Comparison of ENCODE assay signal across 8 mouse cellular contexts in genomic region chr10:85968157-85968634, GRCm38 (mm10). TPM values are rescaled to one million over a fixed set of nuclear protein-coding genes. Genes with fewer than 3 reads are reported as not detected.
DNase-seq lines count a peak whose midpoint lies in the region; ATAC-seq lines count a peak whose summit lies in the region.

No protein-coding gene starts in this region.

- peak; percentile 82 for ATAC-seq in megakaryocyte-erythroid progenitor cell, adult 5-6 weeks (replicated peaks; ENCODE audit: low FRiP score, low TSS enrichment, poor library complexity, severe bottlenecking)

- peak; percentile 80 for DNase-seq in ZHBTc4 (ENCODE audit: low read depth, low spot score)
- peak; percentile 63 for DNase-seq in cerebellum, adult 9-11 months
- DNase-seq in frontal cortex, postnatal 10 days (ENCODE audit: low spot score in 2 of 2): peak; percentile 61 to 84
- DNase-seq in induced T-regulatory cell, adult 2 months (ENCODE audit: low read depth): peak; percentile 76
- peak; percentile 87 to 92 for DNase-seq in left cerebral cortex, adult 18-20 months (ENCODE audit: low spot score in 2 of 2)
- peak; percentile 76 for DNase-seq in right cerebral cortex, postnatal 25 days
- peak; percentile 84 for DNase-seq in urinary bladder, postnatal 25 days (ENCODE audit: low spot score)

RNA-seq across cellular contexts. Expression of gene Rtcb, which starts 10.6 kb away (rescaled TPM):
- total RNA-seq in left cerebral cortex, adult 18-20 months (2021): 100 to 1,000 TPM; 119 to 123 TPM
- total RNA-seq in megakaryocyte-erythroid progenitor cell, adult 5-6 weeks (2014; fragmentation: Nextera tagmentation): 93.1 and 98.0 TPM in 2 replicates
- total RNA-seq in megakaryocyte-erythroid progenitor cell, adult 5-6 weeks (2017): 175 and 178 TPM in 2 replicates

RNA-seq across cellular contexts. Expression of gene Ascl4, which starts 40.7 kb away (rescaled TPM):
- total RNA-seq in left cerebral cortex, adult 18-20 months (2021): under 1 TPM; 0.23 to 0.49 TPM
- total RNA-seq in megakaryocyte-erythroid progenitor cell, adult 5-6 weeks (2014; fragmentation: Nextera tagmentation): not detected in 2 replicates
- not detected in 2 replicates for total RNA-seq in megakaryocyte-erythroid progenitor cell, adult 5-6 weeks (2017)

RNA-seq across cellular contexts. Expression of gene Bpifc, which starts 43.5 kb away (rescaled TPM):
- total RNA-seq in left cerebral cortex, adult 18-20 months (2021): under 1 TPM in 1 of 2 experiments, not detected in 1; 0.33 TPM
- total RNA-seq in megakaryocyte-erythroid progenitor cell, adult 5-6 weeks (2014; fragmentation: Nextera tagmentation): 1.0 TPM in 1 of 2 replicates, not detected in the other
- total RNA-seq in megakaryocyte-erythroid progenitor cell, adult 5-6 weeks (2017): 0.11 TPM in 1 of 2 replicates, not detected in the other

RNA-seq across cellular contexts. Expression of gene Prdm4, which starts 51.3 kb away (rescaled TPM):
- total RNA-seq in left cerebral cortex, adult 18-20 months (2021): 10 to 100 TPM; 28.1 to 28.7 TPM
- total RNA-seq in megakaryocyte-erythroid progenitor cell, adult 5-6 weeks (2014; fragmentation: Nextera tagmentation): 21.1 and 23.3 TPM in 2 replicates
- total RNA-seq in megakaryocyte-erythroid progenitor cell, adult 5-6 weeks (2017): 27.7 and 30.9 TPM in 2 replicates

RNA-seq across cellular contexts. Expression of gene Fbxo7, which starts 53.6 kb away (rescaled TPM):
- 10 to 100 TPM; 26.5 to 30.5 TPM for total RNA-seq in left cerebral cortex, adult 18-20 months (2021)
- 68.0 and 85.1 TPM in 2 replicates for total RNA-seq in megakaryocyte-erythroid progenitor cell, adult 5-6 weeks (2014; fragmentation: Nextera tagmentation)
- total RNA-seq in megakaryocyte-erythroid progenitor cell, adult 5-6 weeks (2017): 30.3 and 37.0 TPM in 2 replicates

Comparison
In these comparisons a context has a peak if more than half of its experiments do, and no peak if none do; other contexts are left out.
1. Peak in every context shown above with its lines: DNase-seq and ATAC-seq.